Mouse (Mus musculus) heart, postnatal 0 days (tissue): Measurements from ENCODE around the gene Tbk1. TPM values are rescaled to one million over a fixed set of nuclear protein-coding genes. Genes with fewer than 3 reads are reported as not detected.

Experiments
- ATAC-seq: fragments of 200-750 bp; cut with Nextera tagmentation; 2 replicates; pipeline ENCODE4 v1.8.0; 2017; ENCODE audit warnings: low read depth, moderate number of reproducible peaks, moderate library complexity; ENCODE audit not compliant: insufficient read depth
- DNase-seq: peaks from one replicate; pipeline ENCODE4 v3.0.0-alpha.2; 2016; ENCODE audit warnings: low spot score
- H3K27ac ChIP-seq: fragments of 300-500 bp; sonication (generic); 2 replicates; pipeline ENCODE4 v1.5.1; 2014; ENCODE audit warnings: low read depth, mild to moderate bottlenecking
- H3K27me3 ChIP-seq: fragments of 300-500 bp; sonication (generic); 2 replicates; pipeline ENCODE4 v1.6.1; 2014; ENCODE audit warnings: low read length, mixed read lengths; ENCODE audit not compliant: control insufficient read depth, insufficient read depth
- H3K36me3 ChIP-seq: fragments of 300-500 bp; sonication (generic); replicated peaks from 2 replicates; pipeline ENCODE4 v1.6.1; 2014; ENCODE audit warnings: low read length, mixed read lengths; ENCODE audit not compliant: control insufficient read depth, insufficient read depth
- H3K4me1 ChIP-seq: fragments of 300-500 bp; sonication (generic); 2 replicates; pipeline ENCODE4 v1.6.1; 2014; ENCODE audit warnings: antibody characterized with exemption; ENCODE audit not compliant: control insufficient read depth, insufficient read depth
- H3K4me2 ChIP-seq: fragments of 300-500 bp; sonication (generic); 2 replicates; pipeline ENCODE4 v1.6.1; 2014; ENCODE audit warnings: low read depth, mild to moderate bottlenecking, low read length, moderate library complexity
- H3K4me3 ChIP-seq: fragments of 300-500 bp; sonication (generic); 2 replicates; pipeline ENCODE4 v1.5.1; 2014; ENCODE audit warnings: low read depth, low read length
- H3K9ac ChIP-seq: fragments of 300-500 bp; sonication (generic); replicated peaks from 2 replicates; pipeline ENCODE4 v1.6.1; 2014; ENCODE audit warnings: low read depth, low read length, mixed read lengths
- H3K9me3 ChIP-seq: fragments of 300-500 bp; sonication (generic); replicated peaks from 2 replicates; pipeline ENCODE4 v1.6.1; 2016; ENCODE audit warnings: low read length; ENCODE audit not compliant: control insufficient read depth
- CTCF ChIP-seq: IDR thresholded peaks from 2 replicates; pipeline ENCODE4 v1.5.1; 2016; ENCODE audit warnings: antibody characterized with exemption, control low read depth, low read depth
- EP300 ChIP-seq: IDR thresholded peaks from 2 replicates; pipeline ENCODE4 v1.6.1; 2016; ENCODE audit warnings: antibody characterized with exemption, low read depth
- WGBS: fragments of 180-500 bp; shearing (Covaris S2); extraction: QIAGEN DNeasy Blood & Tissue Kit; methylation state at CpG from one replicate; pipeline ENCODE4 v1.1.7; 2014; 5-methylcytosine and 5-hydroxymethylcytosine counted together
- polyA plus RNA-seq: library from polyadenylated mRNA; unstranded; fragments of >200 nt; fragmentation: Nextera tagmentation; extraction: Ambion mirVana; gene quantifications from 2 replicates; pipeline ENCODE4 v1.2.1, GENCODE M21; 2015
- total RNA-seq: library from RNA; depleted of rRNA; stranded (reverse); fragments of >200 nt; gene quantifications from 2 replicates; pipeline ENCODE4 v1.2.3, GENCODE M21; 2014; ENCODE audit warnings: low replicate concordance

Tbk1 gene
- total and polyA plus RNA-seq, 2 experiments from 2014 or later: 12.5 to 15.5 TPM

DNA sequence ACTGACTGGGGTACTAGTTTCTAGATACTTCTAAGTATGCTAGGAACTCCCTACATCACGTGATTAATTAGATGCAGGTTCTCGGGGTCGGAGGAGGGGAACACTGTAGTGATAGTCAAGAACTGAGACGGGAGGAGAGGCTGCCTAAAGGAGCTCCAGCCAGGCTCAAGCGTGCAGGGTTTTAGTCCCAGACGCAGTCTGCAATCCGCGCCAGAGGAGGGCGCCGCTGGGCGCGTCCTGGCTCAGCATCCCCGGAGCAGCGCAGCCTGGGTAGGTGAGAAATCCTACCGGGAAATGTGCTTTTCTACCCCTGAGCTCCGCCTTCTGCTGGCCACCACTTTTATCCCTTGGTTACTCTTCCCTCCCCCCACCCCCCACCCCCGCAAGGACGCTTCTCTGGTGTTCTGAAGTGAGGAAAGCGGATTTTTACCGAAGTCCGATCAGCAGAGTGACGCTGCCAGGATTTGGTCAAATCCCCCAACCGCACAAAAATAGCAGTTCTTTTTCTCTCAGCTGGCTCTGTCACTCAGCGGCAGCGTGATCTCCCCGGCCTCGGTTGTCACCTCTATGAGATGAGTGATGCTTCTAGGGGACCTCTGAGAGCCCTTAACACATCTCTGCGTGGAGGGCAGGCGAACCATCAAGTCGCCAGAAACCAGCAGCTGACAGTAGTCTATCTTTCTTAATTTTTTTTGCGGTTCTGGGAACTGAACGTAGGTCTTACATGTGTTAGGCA lies 53.3 kb downstream of the Tbk1 start:
- peak overlapping the region; percentile 21 for H3K4me3 ChIP-seq
- H3K4me2 ChIP-seq: peak overlapping the region; percentile 49
- no peak overlapping the region for H3K27ac ChIP-seq
- H3K9ac ChIP-seq: no peak overlapping the region
- H3K36me3 ChIP-seq: no peaks in the 10 kb centered on the region
- no peaks in the 10 kb centered on the region for H3K4me1 ChIP-seq
- no peaks in the 10 kb centered on the region for H3K9me3 ChIP-seq
- DNase-seq (peak; percentile 22), ATAC-seq (peak; percentile 57; the same call in 1 of the 2 replicates)
- 7% methylated on average over 32 of the region's 32 CpGs for WGBS
- H3K27me3 ChIP-seq: no peaks in the 10 kb centered on the region
- no peak for TF ChIP-seq EP300
- TF ChIP-seq CTCF: peak; percentile 51

DNA sequence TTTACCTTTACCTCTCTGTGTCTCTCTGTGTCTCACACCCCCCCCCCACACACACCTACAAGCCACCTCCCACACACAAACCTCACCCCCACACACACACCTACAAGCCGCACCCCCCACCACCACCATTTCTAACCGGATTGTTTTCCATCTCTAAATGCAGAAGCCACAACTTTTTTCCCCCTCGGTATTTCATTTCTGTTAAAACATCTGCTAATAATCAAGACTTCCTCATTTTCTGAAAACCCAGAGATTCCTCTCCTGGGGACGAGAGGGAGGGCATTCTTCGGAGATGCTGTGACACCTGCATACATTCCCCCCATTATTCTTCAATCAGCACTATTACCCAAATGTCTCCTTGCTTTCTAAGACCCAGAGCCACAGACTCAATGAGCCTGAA lies 55.0 kb downstream of the Tbk1 start:
- no peak for TF ChIP-seq CTCF
- no peak for TF ChIP-seq EP300
- no peak overlapping the region for H3K9ac ChIP-seq
- H3K27ac ChIP-seq: no peak overlapping the region
- H3K4me1 ChIP-seq: no peaks in the 10 kb centered on the region
- WGBS: 77% methylated on average over 5 of the region's 5 CpGs
- no peaks in the 10 kb centered on the region for H3K9me3 ChIP-seq
- H3K4me3 ChIP-seq: no peak overlapping the region
- no peaks in the 10 kb centered on the region for H3K36me3 ChIP-seq
- H3K27me3 ChIP-seq: no peaks in the 10 kb centered on the region
- DNase-seq (no peak), ATAC-seq (no peak)
- no peak overlapping the region for H3K4me2 ChIP-seq

DNA sequence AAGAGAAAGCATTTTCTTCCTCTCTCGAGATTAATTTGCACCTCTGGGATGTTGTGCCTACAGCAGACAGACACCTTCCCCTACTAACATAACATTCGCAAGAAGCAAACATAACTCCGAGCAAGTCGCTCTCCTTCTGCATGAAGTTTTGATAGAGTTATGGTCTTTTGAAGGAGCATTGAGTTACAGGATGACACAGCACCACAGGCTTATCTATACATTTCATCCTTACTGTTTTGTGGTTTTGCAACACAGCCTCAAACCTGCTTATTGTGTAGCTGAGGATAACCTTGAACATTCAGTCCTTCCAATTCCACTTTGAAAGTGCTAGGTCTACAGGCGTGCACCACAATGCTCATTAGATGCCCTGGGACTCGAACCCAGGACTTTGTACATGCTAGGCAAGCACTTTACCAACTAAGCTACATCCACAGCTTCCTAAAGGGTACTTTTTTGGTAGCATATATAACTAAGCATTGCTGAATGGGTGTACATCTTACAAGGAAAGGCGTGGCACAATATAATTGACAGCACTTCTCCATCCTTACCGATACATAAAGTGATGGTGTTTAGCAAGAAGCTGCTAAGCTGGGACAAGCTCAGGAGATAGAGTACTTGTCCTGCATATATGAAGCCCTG lies 56.1 kb downstream of the Tbk1 start:
- H3K4me2 ChIP-seq: no peak overlapping the region
- DNase-seq (no peak), ATAC-seq (no peak)
- no peaks in the 10 kb centered on the region for H3K9me3 ChIP-seq
- WGBS: 85% methylated on average over 8 of the region's 8 CpGs
- H3K27me3 ChIP-seq: no peaks in the 10 kb centered on the region
- H3K27ac ChIP-seq: no peak overlapping the region
- no peaks in the 10 kb centered on the region for H3K36me3 ChIP-seq
- no peaks in the 10 kb centered on the region for H3K4me1 ChIP-seq
- H3K4me3 ChIP-seq: no peak overlapping the region
- no peak for TF ChIP-seq CTCF
- no peak for TF ChIP-seq EP300
- no peak overlapping the region for H3K9ac ChIP-seq

DNA sequence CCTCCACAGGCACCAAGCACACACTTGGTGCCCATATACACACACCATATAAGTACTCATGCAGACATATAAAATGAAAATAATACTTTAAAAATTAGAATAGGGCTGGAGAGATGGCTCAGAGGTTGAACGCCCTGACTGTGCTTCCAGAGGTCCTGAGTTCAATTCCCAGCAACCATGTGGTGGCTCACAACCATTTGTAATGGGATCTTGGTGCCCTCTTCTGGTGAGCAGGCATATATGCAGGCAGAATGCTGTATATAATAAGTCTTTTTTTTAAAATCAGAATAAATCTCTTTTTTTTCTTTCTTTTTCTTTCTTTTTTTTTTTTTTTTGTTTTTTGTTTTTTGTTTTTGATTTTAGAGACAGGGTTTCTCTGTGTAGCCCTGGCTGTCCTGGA lies 57.3 kb downstream of the Tbk1 start:
- ATAC-seq (no peak), DNase-seq (no peak)
- Histone ChIP-seq H3K4me1 (no peaks in the 10 kb centered on the region), H3K27me3 (no peaks in the 10 kb centered on the region), H3K9ac (no peak overlapping the region), H3K36me3 (no peaks in the 10 kb centered on the region), H3K27ac (no peak overlapping the region), H3K4me3 (no peak overlapping the region), H3K9me3 (no peaks in the 10 kb centered on the region), H3K4me2 (no peak overlapping the region)
- 95% methylated on average over 1 of the region's 1 CpGs for WGBS
- TF ChIP-seq EP300: no peak
- no peak for TF ChIP-seq CTCF

DNA sequence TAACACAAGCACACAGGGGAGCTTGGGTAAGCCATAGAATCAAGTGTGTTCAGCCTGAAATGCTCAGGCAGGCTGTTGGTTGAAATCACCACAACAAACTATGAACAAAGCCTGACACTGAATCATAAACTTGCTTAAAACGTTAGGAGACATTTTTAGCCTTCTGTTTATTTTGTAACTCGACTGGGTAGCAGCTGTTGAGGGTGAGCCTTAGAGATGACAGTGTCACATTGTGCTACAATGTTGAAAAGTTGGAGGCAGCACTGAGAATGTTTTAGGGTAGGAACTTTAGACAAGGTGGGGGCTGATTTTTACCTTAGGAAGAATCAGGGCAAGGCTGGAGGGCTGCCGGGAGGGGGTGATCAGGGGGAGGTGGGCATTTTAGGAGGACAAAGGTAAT lies 58.1 kb downstream of the Tbk1 start:
- no peak for DNase-seq
- ATAC-seq: no peak
- Histone ChIP-seq H3K4me1 (no peaks in the 10 kb centered on the region), H3K27me3 (no peaks in the 10 kb centered on the region), H3K4me3 (no peak overlapping the region), H3K9ac (no peak overlapping the region), H3K27ac (no peak overlapping the region), H3K9me3 (no peaks in the 10 kb centered on the region), H3K36me3 (no peaks in the 10 kb centered on the region), H3K4me2 (no peak overlapping the region)
- TF ChIP-seq CTCF: no peak
- TF ChIP-seq EP300: no peak
- 77% methylated on average over 3 of the region's 3 CpGs for WGBS
